Mouse (Mus musculus): ENCODE measurements around the gene Ppm1l. TPM values are rescaled to one million over a fixed set of nuclear protein-coding genes. Genes with fewer than 3 reads are reported as not detected.
A peak's percentile ranks its signal among the peaks of the same experiment; 100 is the strongest.
"Not testable (repeated sequence)": the region's sequence is repeated elsewhere in the genome, so short reads cannot be mapped to it uniquely, and the experiment has no call there.

Gene Ppm1l
- polyA plus RNA-seq, 1 experiment from 2014 or later: 17.0 TPM

GRCm38 (mm10) chr3:69556092-69556778 is 239.6 kb downstream of the Ppm1l start:
- H3K4me2 ChIP-seq: no peak overlapping the region
- no peaks in the 10 kb centered on the region for H3K27me3 ChIP-seq (ENCODE audit: control insufficient read depth, insufficient read depth, low read length)
- H3K9me3 ChIP-seq (ENCODE audit: control insufficient read depth, low read length): no peaks in the 10 kb centered on the region
- H3K9ac ChIP-seq (ENCODE audit: low read length): no peak overlapping the region
- WGBS: 80% methylated on average over 12 of the region's 12 CpGs
- no peak overlapping the region for H3K27ac ChIP-seq (ENCODE audit: low read depth, low read length)
- no peaks in the 10 kb centered on the region for H3K36me3 ChIP-seq (ENCODE audit: control insufficient read depth, insufficient read depth, low read length)
- ATAC-seq (ENCODE audit: low FRiP score) (0 out of 2 replicates have a peak, but pooled peaks have one; percentile 30), DNase-seq (ENCODE audit: low spot score, missing footprints) (peak; percentile 60)
- H3K4me3 ChIP-seq (ENCODE audit: low read depth, low read length): no peak overlapping the region
- no peaks in the 10 kb centered on the region for H3K4me1 ChIP-seq (ENCODE audit: control insufficient read depth, insufficient read depth, low read length)

- 95% methylated on average over 6 of the region's 6 CpGs for WGBS
Measured at GRCm38 (mm10) chr3:69559316-69559974, 242.8 kb downstream of the Ppm1l start.

GRCm38 (mm10) chr3:69559975-69560330 is 243.3 kb downstream of the Ppm1l start:
- ATAC-seq (ENCODE audit: low FRiP score): no peak

More at GRCm38 (mm10) chr3:69559316-69559974, 242.8 kb downstream of the Ppm1l start:
- Histone ChIP-seq H3K4me3 (ENCODE audit: low read depth, low read length) (no peak overlapping the region), H3K4me2 (no peak overlapping the region), H3K27me3 (ENCODE audit: control insufficient read depth, insufficient read depth, low read length) (no peaks in the 10 kb centered on the region), H3K4me1 (ENCODE audit: control insufficient read depth, insufficient read depth, low read length) (no peaks in the 10 kb centered on the region), H3K9ac (ENCODE audit: low read length) (no peak overlapping the region), H3K27ac (ENCODE audit: low read depth, low read length) (no peak overlapping the region), H3K36me3 (ENCODE audit: control insufficient read depth, insufficient read depth, low read length) (no peaks in the 10 kb centered on the region), H3K9me3 (ENCODE audit: control insufficient read depth, low read length) (no peaks in the 10 kb centered on the region)
- ATAC-seq (ENCODE audit: low FRiP score): no peak
- peak; percentile 12 for DNase-seq (ENCODE audit: low spot score, missing footprints)

DNA sequence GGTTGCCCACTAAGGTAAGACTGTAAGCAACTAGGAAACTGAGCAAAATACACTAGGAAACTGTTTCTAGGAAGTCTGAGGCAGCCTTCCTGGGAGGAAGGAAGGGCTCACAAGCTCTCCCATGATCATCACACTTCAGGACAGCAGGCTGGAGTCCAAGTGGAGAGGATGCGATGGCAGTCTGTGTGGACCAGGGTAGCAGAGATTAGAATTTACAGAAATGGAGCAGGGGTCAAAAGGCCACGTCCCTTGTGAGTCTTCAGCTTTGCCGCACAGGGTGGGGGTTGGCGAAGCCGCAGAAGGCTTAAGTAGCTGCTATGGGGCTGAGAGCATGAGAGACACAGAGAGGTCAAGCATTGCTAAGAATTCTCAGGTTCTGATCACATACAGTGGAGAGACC is 245.0 kb downstream of the Ppm1l start:
- no peak overlapping the region for H3K4me3 ChIP-seq (ENCODE audit: low read depth, low read length)
- H3K4me1 ChIP-seq (ENCODE audit: control insufficient read depth, insufficient read depth, low read length): no peaks in the 10 kb centered on the region
- no peak overlapping the region for H3K9ac ChIP-seq (ENCODE audit: low read length)

More at GRCm38 (mm10) chr3:69559975-69560330, 243.3 kb downstream of the Ppm1l start:
- Histone ChIP-seq H3K27me3 (ENCODE audit: control insufficient read depth, insufficient read depth, low read length) (no peaks in the 10 kb centered on the region), H3K4me3 (ENCODE audit: low read depth, low read length) (no peak overlapping the region), H3K4me2 (no peak overlapping the region), H3K9me3 (ENCODE audit: control insufficient read depth, low read length) (no peaks in the 10 kb centered on the region), H3K36me3 (ENCODE audit: control insufficient read depth, insufficient read depth, low read length) (no peaks in the 10 kb centered on the region), H3K27ac (ENCODE audit: low read depth, low read length) (no peak overlapping the region), H3K4me1 (ENCODE audit: control insufficient read depth, insufficient read depth, low read length) (no peaks in the 10 kb centered on the region), H3K9ac (ENCODE audit: low read length) (no peak overlapping the region)
- WGBS: 94% methylated on average over 7 of the region's 7 CpGs
- DNase-seq (ENCODE audit: low spot score, missing footprints): peak; percentile 49

GRCm38 (mm10) chr3:69563406-69563805 is 246.7 kb downstream of the Ppm1l start:
- no peaks in the 10 kb centered on the region for H3K4me1 ChIP-seq (ENCODE audit: control insufficient read depth, insufficient read depth, low read length)
- H3K4me2 ChIP-seq: no peak overlapping the region
- no peak overlapping the region for H3K27ac ChIP-seq (ENCODE audit: low read depth, low read length)
- H3K4me3 ChIP-seq (ENCODE audit: low read depth, low read length): no peak overlapping the region
- ATAC-seq (ENCODE audit: low FRiP score): no peak
- H3K36me3 ChIP-seq (ENCODE audit: control insufficient read depth, insufficient read depth, low read length): no peaks in the 10 kb centered on the region
- 89% methylated on average over 4 of the region's 6 CpGs for WGBS
- DNase-seq (ENCODE audit: low spot score, missing footprints): peak; percentile 47
- H3K9me3 ChIP-seq (ENCODE audit: control insufficient read depth, low read length): no peaks in the 10 kb centered on the region
- H3K9ac ChIP-seq (ENCODE audit: low read length): no peak overlapping the region
- no peaks in the 10 kb centered on the region for H3K27me3 ChIP-seq (ENCODE audit: control insufficient read depth, insufficient read depth, low read length)

More for the DNA sequence above, 245.0 kb downstream of the Ppm1l start:
- Histone ChIP-seq H3K27me3 (ENCODE audit: control insufficient read depth, insufficient read depth, low read length) (no peaks in the 10 kb centered on the region), H3K4me2 (no peak overlapping the region), H3K36me3 (ENCODE audit: control insufficient read depth, insufficient read depth, low read length) (no peaks in the 10 kb centered on the region), H3K27ac (ENCODE audit: low read depth, low read length) (no peak overlapping the region), H3K9me3 (ENCODE audit: control insufficient read depth, low read length) (no peaks in the 10 kb centered on the region)
- ATAC-seq (ENCODE audit: low FRiP score) (peak; percentile 30; the same call in 1 of the 2 replicates), DNase-seq (ENCODE audit: low spot score, missing footprints) (no peak)
- WGBS: 53% methylated on average over 5 of the region's 5 CpGs

- ATAC-seq (ENCODE audit: low FRiP score); H3K4me1 ChIP-seq (ENCODE audit: control insufficient read depth, insufficient read depth, low read length); H3K4me3 ChIP-seq (ENCODE audit: low read depth, low read length): not testable (repeated sequence)
Measured at GRCm38 (mm10) chr3:69565586-69565985, 248.9 kb downstream of the Ppm1l start.

GRCm38 (mm10) chr3:69572561-69572960 is 255.9 kb downstream of the Ppm1l start:
- Histone ChIP-seq H3K27me3 (ENCODE audit: control insufficient read depth, insufficient read depth, low read length) (no peaks in the 10 kb centered on the region), H3K9ac (ENCODE audit: low read length) (no peak overlapping the region), H3K4me1 (ENCODE audit: control insufficient read depth, insufficient read depth, low read length) (no peaks in the 10 kb centered on the region), H3K27ac (ENCODE audit: low read depth, low read length) (no peak overlapping the region), H3K4me3 (ENCODE audit: low read depth, low read length) (no peak overlapping the region), H3K9me3 (ENCODE audit: control insufficient read depth, low read length) (no peaks in the 10 kb centered on the region), H3K36me3 (ENCODE audit: control insufficient read depth, insufficient read depth, low read length) (no peaks in the 10 kb centered on the region), H3K4me2 (no peak overlapping the region)
- WGBS: 90% methylated on average over 5 of the region's 5 CpGs
- DNase-seq (ENCODE audit: low spot score, missing footprints) (no peak), ATAC-seq (ENCODE audit: low FRiP score) (no peak)

More at GRCm38 (mm10) chr3:69565586-69565985, 248.9 kb downstream of the Ppm1l start:
- not testable (repeated sequence) for H3K27me3 ChIP-seq (ENCODE audit: control insufficient read depth, insufficient read depth, low read length); H3K4me2 ChIP-seq; DNase-seq (ENCODE audit: low spot score, missing footprints); H3K27ac ChIP-seq (ENCODE audit: low read depth, low read length); H3K9me3 ChIP-seq (ENCODE audit: control insufficient read depth, low read length); H3K36me3 ChIP-seq (ENCODE audit: control insufficient read depth, insufficient read depth, low read length); H3K9ac ChIP-seq (ENCODE audit: low read length)
- WGBS: 96% methylated on average over 1 of the region's 1 CpGs

DNA sequence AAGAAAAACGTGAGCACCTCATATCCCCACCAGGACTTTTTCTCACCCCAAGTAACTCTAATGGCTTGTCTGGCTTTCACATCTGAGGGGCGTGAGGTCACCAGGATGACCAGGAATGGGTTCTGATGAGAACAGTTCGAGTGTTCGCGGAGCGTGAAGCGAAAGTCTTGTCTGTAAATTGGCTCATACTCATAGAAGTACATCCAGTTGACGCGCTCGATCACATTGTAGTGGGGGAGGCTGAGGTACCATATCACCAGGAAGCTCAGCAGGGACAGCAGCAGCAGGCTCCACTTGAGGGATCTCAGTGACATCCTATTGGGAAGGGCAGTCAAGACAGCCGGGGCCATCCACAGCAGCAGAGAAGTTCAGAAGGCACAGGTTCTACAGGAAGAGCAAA is 258.9 kb downstream of the Ppm1l start:
- Histone ChIP-seq H3K4me3 (ENCODE audit: low read depth, low read length) (no peak overlapping the region), H3K9me3 (ENCODE audit: control insufficient read depth, low read length) (no peaks in the 10 kb centered on the region), H3K4me2 (no peak overlapping the region), H3K4me1 (ENCODE audit: control insufficient read depth, insufficient read depth, low read length) (no peaks in the 10 kb centered on the region), H3K27ac (ENCODE audit: low read depth, low read length) (no peak overlapping the region), H3K9ac (ENCODE audit: low read length) (no peak overlapping the region), H3K27me3 (ENCODE audit: control insufficient read depth, insufficient read depth, low read length) (no peaks in the 10 kb centered on the region), H3K36me3 (ENCODE audit: control insufficient read depth, insufficient read depth, low read length) (no peaks in the 10 kb centered on the region)
- 96% methylated on average over 11 of the region's 11 CpGs for WGBS
- ATAC-seq (ENCODE audit: low FRiP score) (no peak), DNase-seq (ENCODE audit: low spot score, missing footprints) (no peak)

DNA sequence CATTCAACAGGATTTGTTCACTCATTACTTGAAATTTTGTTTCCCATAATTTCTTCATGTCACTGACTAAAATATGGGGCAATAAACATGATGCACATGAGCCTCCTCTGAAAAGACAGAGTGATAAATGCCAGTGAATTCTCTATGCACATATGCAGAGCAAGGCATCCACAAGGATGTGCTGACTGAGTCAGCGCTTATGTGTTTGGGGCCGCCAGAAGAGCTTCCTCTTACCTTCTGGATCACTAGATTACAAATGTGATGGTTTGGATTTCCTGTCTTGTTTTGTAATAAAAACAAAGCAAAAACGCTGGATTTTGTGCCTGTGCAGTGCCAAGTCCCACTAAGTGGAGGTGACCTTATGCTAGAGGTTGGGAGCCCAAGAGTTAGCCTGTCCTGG is 260.1 kb downstream of the Ppm1l start:
- no peaks in the 10 kb centered on the region for H3K9me3 ChIP-seq (ENCODE audit: control insufficient read depth, low read length)
- DNase-seq (ENCODE audit: low spot score, missing footprints): no peak
- H3K4me3 ChIP-seq (ENCODE audit: low read depth, low read length): no peak overlapping the region
- 92% methylated on average over 3 of the region's 3 CpGs for WGBS
- no peaks in the 10 kb centered on the region for H3K27me3 ChIP-seq (ENCODE audit: control insufficient read depth, insufficient read depth, low read length)
- H3K36me3 ChIP-seq (ENCODE audit: control insufficient read depth, insufficient read depth, low read length): no peaks in the 10 kb centered on the region
- H3K4me2 ChIP-seq: no peak overlapping the region
- ATAC-seq (ENCODE audit: low FRiP score): no peak
- no peak overlapping the region for H3K9ac ChIP-seq (ENCODE audit: low read length)
- H3K27ac ChIP-seq (ENCODE audit: low read depth, low read length): no peak overlapping the region
- H3K4me1 ChIP-seq (ENCODE audit: control insufficient read depth, insufficient read depth, low read length): no peaks in the 10 kb centered on the region
